Mouse (Mus musculus): ENCODE measurements at regions not wholly inside any gene's neighbourhood (a gene's known extent, or its start where the extent isn't known, plus 50 kb on each side); places are given as distances from the start of the nearest gene placed in this dataset.

GRCm38 (mm10) chr5:96931091-96931490 is 66.4 kb upstream of the Bmp2k start:
- H3K9me3 ChIP-seq (ENCODE audit: control insufficient read depth, low read length) = no peaks in the 10 kb centered on the region
- ATAC-seq (ENCODE audit: low FRiP score, low read depth) = no peak
- no peaks in the 10 kb centered on the region for H3K4me1 ChIP-seq (ENCODE audit: control insufficient read depth, insufficient read depth, low read length)
- no peak overlapping the region for H3K9ac ChIP-seq (ENCODE audit: low read depth, low read length, severe bottlenecking)
- DNase-seq (ENCODE audit: low spot score) = no peak
- 44% methylated on average over 2 of the region's 2 CpGs for WGBS
- H3K36me3 ChIP-seq (ENCODE audit: control insufficient read depth, insufficient read depth, low read length) = no peaks in the 10 kb centered on the region
- H3K4me2 ChIP-seq (replicated peaks; ENCODE audit: low read depth, low read length, severe bottlenecking) = no peak overlapping the region
- TF ChIP-seq POLR2A (IDR thresholded peaks at IDR 0.05; ENCODE audit: borderline replicate concordance, extremely low read depth, insufficient read depth, insufficient read length) = no peak
- H3K27me3 ChIP-seq (ENCODE audit: control insufficient read depth, insufficient read depth, low read length) = no peaks in the 10 kb centered on the region
- H3K4me3 ChIP-seq (replicated peaks; ENCODE audit: low read length) = no peak overlapping the region
- H3K27ac ChIP-seq (replicated peaks; ENCODE audit: low read depth, low read length) = no peak overlapping the region

GRCm38 (mm10) chr5:96931576-96932152 is 65.8 kb upstream of the Bmp2k start:
- Histone ChIP-seq H3K4me3 (replicated peaks; ENCODE audit: low read length) (no peak overlapping the region), H3K9me3 (ENCODE audit: control insufficient read depth, low read length) (no peaks in the 10 kb centered on the region), H3K36me3 (ENCODE audit: control insufficient read depth, insufficient read depth, low read length) (no peaks in the 10 kb centered on the region), H3K4me2 (replicated peaks; ENCODE audit: low read depth, low read length, severe bottlenecking) (no peak overlapping the region), H3K27ac (replicated peaks; ENCODE audit: low read depth, low read length) (no peak overlapping the region), H3K27me3 (ENCODE audit: control insufficient read depth, insufficient read depth, low read length) (no peaks in the 10 kb centered on the region), H3K4me1 (ENCODE audit: control insufficient read depth, insufficient read depth, low read length) (no peaks in the 10 kb centered on the region), H3K9ac (ENCODE audit: low read depth, low read length, severe bottlenecking) (no peak overlapping the region)
- DNase-seq (ENCODE audit: low spot score) = no peak
- TF ChIP-seq POLR2A (IDR thresholded peaks at IDR 0.05; ENCODE audit: borderline replicate concordance, extremely low read depth, insufficient read depth, insufficient read length) = no peak
- ATAC-seq (ENCODE audit: low FRiP score, low read depth) = no peak
- 65% methylated on average over 4 of the region's 4 CpGs for WGBS

GRCm38 (mm10) chr5:96936239-96936638 is 61.2 kb upstream of the Bmp2k start:
- Histone ChIP-seq H3K4me3 (replicated peaks; ENCODE audit: low read length) (no peak overlapping the region), H3K27ac (replicated peaks; ENCODE audit: low read depth, low read length) (no peak overlapping the region), H3K9ac (ENCODE audit: low read depth, low read length, severe bottlenecking) (no peak overlapping the region), H3K4me2 (replicated peaks; ENCODE audit: low read depth, low read length, severe bottlenecking) (no peak overlapping the region), H3K4me1 (ENCODE audit: control insufficient read depth, insufficient read depth, low read length) (no peaks in the 10 kb centered on the region), H3K9me3 (ENCODE audit: control insufficient read depth, low read length) (no peaks in the 10 kb centered on the region), H3K36me3 (ENCODE audit: control insufficient read depth, insufficient read depth, low read length) (no peaks in the 10 kb centered on the region), H3K27me3 (ENCODE audit: control insufficient read depth, insufficient read depth, low read length) (no peaks in the 10 kb centered on the region)
- 83% methylated on average over 3 of the region's 3 CpGs for WGBS
- ATAC-seq (ENCODE audit: low FRiP score, low read depth) (no peak), DNase-seq (ENCODE audit: low spot score) (no peak)
- no peak for TF ChIP-seq POLR2A (IDR thresholded peaks at IDR 0.05; ENCODE audit: borderline replicate concordance, extremely low read depth, insufficient read depth, insufficient read length)

GRCm38 (mm10) chr5:96938718-96939117 is 58.8 kb upstream of the Bmp2k start:
- WGBS = 84% methylated on average over 11 of the region's 11 CpGs
- no peaks in the 10 kb centered on the region for H3K27me3 ChIP-seq (ENCODE audit: control insufficient read depth, insufficient read depth, low read length)
- no peak for ATAC-seq (ENCODE audit: low FRiP score, low read depth)
- no peak overlapping the region for H3K27ac ChIP-seq (replicated peaks; ENCODE audit: low read depth, low read length)
- H3K9me3 ChIP-seq (ENCODE audit: control insufficient read depth, low read length) = no peaks in the 10 kb centered on the region
- H3K4me1 ChIP-seq (ENCODE audit: control insufficient read depth, insufficient read depth, low read length) = no peaks in the 10 kb centered on the region
- H3K4me2 ChIP-seq (replicated peaks; ENCODE audit: low read depth, low read length, severe bottlenecking) = no peak overlapping the region
- no peak overlapping the region for H3K9ac ChIP-seq (ENCODE audit: low read depth, low read length, severe bottlenecking)
- no peak for DNase-seq (ENCODE audit: low spot score)
- no peak overlapping the region for H3K4me3 ChIP-seq (replicated peaks; ENCODE audit: low read length)
- no peak for TF ChIP-seq POLR2A (IDR thresholded peaks at IDR 0.05; ENCODE audit: borderline replicate concordance, extremely low read depth, insufficient read depth, insufficient read length)
- H3K36me3 ChIP-seq (ENCODE audit: control insufficient read depth, insufficient read depth, low read length) = no peaks in the 10 kb centered on the region

- ATAC-seq (ENCODE audit: low FRiP score, low read depth) = no peak
- DNase-seq (ENCODE audit: low spot score) = no peak
Measured at GRCm38 (mm10) chr5:96939273-96939672, 58.2 kb upstream of the Bmp2k start.

More at GRCm38 (mm10) chr5:96939273-96939672, 58.2 kb upstream of the Bmp2k start:
- no peak for TF ChIP-seq POLR2A (IDR thresholded peaks at IDR 0.05; ENCODE audit: borderline replicate concordance, extremely low read depth, insufficient read depth, insufficient read length)
- Histone ChIP-seq H3K4me2 (replicated peaks; ENCODE audit: low read depth, low read length, severe bottlenecking) (no peak overlapping the region), H3K4me1 (ENCODE audit: control insufficient read depth, insufficient read depth, low read length) (no peaks in the 10 kb centered on the region), H3K27me3 (ENCODE audit: control insufficient read depth, insufficient read depth, low read length) (no peaks in the 10 kb centered on the region), H3K4me3 (replicated peaks; ENCODE audit: low read length) (no peak overlapping the region), H3K36me3 (ENCODE audit: control insufficient read depth, insufficient read depth, low read length) (no peaks in the 10 kb centered on the region), H3K9ac (ENCODE audit: low read depth, low read length, severe bottlenecking) (no peak overlapping the region), H3K27ac (replicated peaks; ENCODE audit: low read depth, low read length) (no peak overlapping the region), H3K9me3 (ENCODE audit: control insufficient read depth, low read length) (no peaks in the 10 kb centered on the region)
- WGBS = 76% methylated on average over 1 of the region's 1 CpGs
